Mouse (Mus musculus) heart, embryonic 12.5 days (tissue): ENCODE measurements at regions not wholly inside any gene's neighbourhood (a gene's known extent, or its start where the extent isn't known, plus 50 kb on each side); places are given as distances from the start of the nearest gene placed in this dataset.

Experiments used
- ATAC-seq: fragments of 200-750 bp; cut with Nextera tagmentation; 2 replicates; pipeline ENCODE4 v1.8.0; 2017; ENCODE audit warnings: moderate TSS enrichment, moderate library complexity; ENCODE audit not compliant: insufficient number of reproducible peaks, low FRiP score
- H3K27ac ChIP-seq: fragments of 300-500 bp; sonication (generic); 2 replicates; pipeline ENCODE4 v1.5.1; 2016; ENCODE audit warnings: mild to moderate bottlenecking, moderate library complexity; ENCODE audit not compliant: poor library complexity, severe bottlenecking
- H3K27me3 ChIP-seq: fragments of 300-500 bp; sonication (generic); replicated peaks from 2 replicates; pipeline ENCODE4 v1.6.1; 2016; ENCODE audit warnings: mild to moderate bottlenecking, moderate library complexity
- H3K36me3 ChIP-seq: fragments of 300-500 bp; sonication (generic); 2 replicates; pipeline ENCODE4 v1.6.1; 2016; ENCODE audit warnings: mild to moderate bottlenecking, moderate library complexity
- H3K4me1 ChIP-seq: fragments of 300-500 bp; sonication (generic); replicated peaks from 2 replicates; pipeline ENCODE4 v1.6.1; 2016; ENCODE audit warnings: mild to moderate bottlenecking
- H3K4me2 ChIP-seq: fragments of 300-500 bp; sonication (generic); 2 replicates; pipeline ENCODE4 v1.6.1; 2016; ENCODE audit warnings: mild to moderate bottlenecking, moderate library complexity
- H3K4me3 ChIP-seq: fragments of 300-500 bp; sonication (generic); 2 replicates; pipeline ENCODE4 v1.5.1; 2016; ENCODE audit warnings: mild to moderate bottlenecking
- H3K9ac ChIP-seq: fragments of 300-500 bp; sonication (generic); 2 replicates; pipeline ENCODE4 v1.6.1; 2016; ENCODE audit warnings: mild to moderate bottlenecking, moderate library complexity
- H3K9me3 ChIP-seq: fragments of 300-500 bp; sonication (generic); replicated peaks from 2 replicates; pipeline ENCODE4 v1.6.1; 2016; ENCODE audit warnings: mild to moderate bottlenecking, moderate library complexity
- WGBS: fragments of 180-500 bp; shearing (Covaris S2); methylation state at CpG from one replicate; pipeline ENCODE4 v1.1.7; 2016; 5-methylcytosine and 5-hydroxymethylcytosine counted together

GRCm38 (mm10) chr10:98862712-98863111 is 51.5 kb upstream of the Atp2b1 start:
- H3K4me3 ChIP-seq = no peak overlapping the region
- 34% methylated on average over 4 of the region's 4 CpGs for WGBS
- ATAC-seq = no peak

GRCm38 (mm10) chr10:98864384-98864783 is 49.8 kb upstream of the Atp2b1 start:
- H3K27ac ChIP-seq = no peak overlapping the region
- ATAC-seq = no peak
- H3K9ac ChIP-seq = no peak overlapping the region
- no peaks in the 10 kb centered on the region for H3K9me3 ChIP-seq
- H3K4me1 ChIP-seq = peaks cover 11% of the 10 kb centered on the region
- H3K4me3 ChIP-seq = no peak overlapping the region
- WGBS = 82% methylated on average over 5 of the region's 5 CpGs
- H3K36me3 ChIP-seq = no peaks in the 10 kb centered on the region
- no peaks in the 10 kb centered on the region for H3K27me3 ChIP-seq
- H3K4me2 ChIP-seq = no peak overlapping the region

More at GRCm38 (mm10) chr10:98862712-98863111, 51.5 kb upstream of the Atp2b1 start:
- H3K9me3 ChIP-seq = no peaks in the 10 kb centered on the region
- H3K36me3 ChIP-seq = no peaks in the 10 kb centered on the region
- H3K27me3 ChIP-seq = no peaks in the 10 kb centered on the region
- H3K9ac ChIP-seq = no peak overlapping the region
- no peak overlapping the region for H3K4me2 ChIP-seq
- H3K4me1 ChIP-seq = peaks cover 11% of the 10 kb centered on the region
- no peak overlapping the region for H3K27ac ChIP-seq
